Mouse (Mus musculus) cerebellum, adult 9-11 months (tissue): ENCODE measurements around the gene Ccdc77.
"Not testable (repeated sequence)": the region's sequence is repeated elsewhere in the genome, so short reads cannot be mapped to it uniquely, and the experiment has no call there.

Experiments
- DNase-seq: peaks from one replicate; pipeline ENCODE4 v3.0.0; 2022

Gene Ccdc77

DNA sequence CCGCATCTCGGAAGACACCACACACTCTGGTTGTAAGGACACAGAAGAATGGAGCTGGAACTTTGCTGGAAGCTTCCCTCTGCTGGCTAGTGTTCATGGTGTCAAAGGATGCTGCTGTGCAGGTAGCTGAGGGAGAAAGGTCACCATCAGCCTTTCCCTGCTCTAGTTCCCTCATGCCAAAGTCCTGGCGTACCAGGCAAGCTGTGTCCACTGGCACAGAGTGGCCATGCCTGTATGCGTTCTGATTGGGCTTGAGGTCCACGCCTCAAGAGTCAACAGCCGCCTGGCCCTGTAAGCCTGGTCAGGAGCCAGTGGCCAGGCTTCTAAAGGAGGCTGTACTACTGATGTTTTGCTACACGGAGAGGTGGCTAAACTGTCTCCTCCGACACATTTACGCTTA lies 54.8 kb downstream of the Ccdc77 start:
- DNase-seq: no peak

DNA sequence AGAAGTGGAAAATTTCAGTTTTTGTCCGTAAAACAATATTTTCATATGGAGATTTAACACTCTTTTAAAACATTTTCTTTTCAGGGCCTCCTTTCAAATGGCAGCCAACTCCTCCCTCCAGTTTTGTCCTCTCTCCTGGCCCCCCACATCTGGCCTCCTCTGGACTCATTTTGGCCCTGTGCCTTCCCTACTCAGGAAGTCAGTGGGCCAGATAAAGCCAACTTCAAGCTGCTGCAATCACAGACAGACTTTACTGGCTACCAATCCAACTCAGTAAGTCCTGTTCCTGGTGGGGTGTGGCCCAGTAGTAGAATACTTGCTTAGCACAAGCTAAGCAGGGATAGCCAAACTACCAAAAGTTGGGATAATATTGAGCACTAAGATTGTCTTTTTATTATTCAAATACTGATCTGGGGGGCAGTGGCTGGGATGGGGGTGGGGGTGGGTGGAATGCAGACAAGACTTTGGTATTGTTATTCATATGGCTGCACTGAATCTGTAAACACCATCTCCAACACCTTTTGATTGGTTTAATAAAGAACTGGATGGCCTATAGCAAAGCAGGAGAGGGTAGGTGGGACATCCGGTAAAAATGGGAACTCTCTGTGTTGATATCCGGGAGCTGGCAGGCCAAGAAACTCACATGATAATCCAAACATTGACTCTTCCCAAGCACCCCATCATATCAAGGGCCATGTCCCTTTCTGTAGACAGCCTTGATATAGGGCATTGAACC lies 57.1 kb downstream of the Ccdc77 start:
- DNase-seq: no peak

DNA sequence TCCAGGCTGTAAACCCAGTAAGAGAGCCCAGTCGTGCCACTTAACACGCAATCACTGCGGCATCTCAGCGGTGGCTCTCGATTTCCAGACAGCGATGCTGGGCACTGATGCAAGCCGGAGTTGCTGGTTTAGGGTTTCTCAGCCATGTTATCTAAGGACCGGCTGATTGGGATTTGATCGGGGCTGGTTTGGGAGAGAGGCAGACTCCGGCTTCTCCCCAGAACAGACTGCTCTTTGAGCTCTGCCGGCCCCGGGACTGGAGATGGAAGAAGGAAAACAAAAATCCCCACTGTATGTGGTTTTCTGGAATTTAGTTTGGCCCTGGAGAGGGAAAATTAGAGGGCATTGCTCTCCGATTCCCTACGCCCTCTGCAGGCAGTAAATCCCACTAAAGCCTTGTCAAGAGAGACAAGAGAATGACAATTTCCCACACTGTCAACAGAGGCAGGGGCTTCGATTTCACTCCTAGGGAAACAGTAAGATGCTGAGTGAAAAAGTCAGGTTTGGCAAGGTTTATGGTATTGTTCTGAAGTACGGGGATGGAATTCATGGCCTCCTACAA lies 61.3 kb downstream of the Ccdc77 start:
- DNase-seq: no peak

DNA sequence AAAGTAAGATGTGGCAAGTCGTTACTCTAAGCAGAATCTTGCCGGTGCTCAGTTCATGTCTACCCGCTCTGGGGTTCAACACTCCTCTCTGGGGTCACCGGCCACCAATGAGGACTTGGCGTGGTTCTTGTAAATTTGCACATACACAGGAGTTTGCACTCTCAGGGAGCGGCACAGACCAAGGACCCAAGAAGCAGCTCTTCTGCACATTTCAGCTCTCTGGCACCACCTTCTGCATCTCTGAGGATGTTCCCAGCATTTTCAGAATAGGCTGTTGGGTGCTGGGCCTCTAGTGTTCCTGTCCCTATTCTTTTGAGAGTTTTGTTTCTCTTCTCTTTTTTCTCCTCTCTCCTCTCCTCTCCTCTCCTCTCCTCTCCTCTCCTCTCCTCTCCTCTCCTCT lies 63.0 kb downstream of the Ccdc77 start:
- no peak for DNase-seq

DNA sequence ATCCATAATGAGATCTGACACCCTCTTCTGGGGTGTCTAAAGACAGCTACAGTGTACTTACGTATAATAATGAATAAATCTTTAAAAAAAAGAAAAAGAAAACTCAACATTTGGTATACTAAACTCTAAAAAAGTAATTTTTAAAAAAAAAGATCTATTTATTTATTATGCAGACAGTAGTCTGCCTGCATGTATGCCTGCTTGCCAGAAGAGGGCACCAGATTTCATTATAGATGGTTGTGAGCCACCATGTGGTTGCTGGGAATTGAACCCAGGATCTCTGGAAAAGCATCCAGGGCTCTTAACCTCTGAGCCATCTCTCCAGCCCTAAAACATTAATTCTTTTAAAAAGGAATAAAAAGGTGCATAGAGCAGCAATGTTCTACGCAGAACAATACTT lies 67.6 kb downstream of the Ccdc77 start:
- not testable (repeated sequence) for DNase-seq

DNA sequence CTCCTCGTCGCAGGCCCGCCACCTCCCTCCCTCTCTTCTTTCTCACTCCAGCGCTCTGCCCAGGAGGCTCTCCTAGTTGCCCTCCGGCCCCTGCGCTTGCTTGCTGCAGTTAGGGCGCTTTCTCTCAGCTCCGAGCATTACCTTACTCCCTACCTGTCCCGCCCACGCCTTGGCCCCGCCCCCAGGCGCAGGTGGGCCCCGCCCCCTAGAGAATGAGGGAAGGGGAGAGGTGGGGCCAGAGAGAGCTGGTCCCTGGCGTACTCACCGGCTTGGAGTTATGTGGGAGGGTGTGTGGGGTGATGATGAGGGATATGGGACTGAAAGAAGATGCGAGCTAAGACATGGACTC lies 69.4 kb downstream of the Ccdc77 start:
- no peak for DNase-seq

DNA sequence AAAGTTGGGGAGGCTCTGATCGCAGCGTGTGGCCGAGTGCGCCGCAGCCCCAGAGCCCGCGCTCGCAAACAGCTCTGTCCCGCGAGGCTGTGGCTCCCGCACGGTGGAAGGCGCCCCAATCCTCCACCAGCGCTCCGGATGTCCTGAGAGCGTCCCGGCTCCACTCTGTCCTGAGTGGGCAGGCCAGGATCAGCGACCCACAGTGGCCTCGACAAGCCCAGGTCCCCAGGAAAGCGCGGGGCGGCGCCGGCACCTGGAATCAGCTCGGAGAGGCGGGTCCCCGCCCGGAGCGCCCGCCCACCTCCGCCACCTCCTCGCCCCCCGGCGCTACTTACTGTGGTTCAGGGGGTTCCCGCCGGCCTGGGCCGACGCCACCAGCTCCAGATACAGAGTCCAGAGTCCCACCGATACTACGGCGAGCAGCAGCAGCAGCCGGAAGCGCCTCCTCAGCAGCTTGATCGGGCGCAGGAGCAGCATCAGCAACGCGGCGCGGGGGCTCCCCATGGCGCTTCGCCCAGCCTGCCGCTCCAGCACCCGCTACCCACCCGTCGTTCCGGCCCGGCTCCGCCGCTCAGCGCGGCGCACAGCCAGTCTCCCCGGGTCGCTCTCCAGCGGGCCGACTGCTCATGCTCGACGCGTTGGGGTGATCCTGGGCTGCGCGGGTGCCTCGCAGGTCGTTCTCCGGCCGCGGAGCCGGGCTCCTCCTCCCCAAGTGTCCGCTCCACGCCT lies 70.0 kb downstream of the Ccdc77 start, which contains the start of the genes D330020A13Rik and B4galnt3:
D330020A13Rik (plus strand) TSS at position 309 of the 729 bp plus-strand sequence.
B4galnt3 (minus strand) TSS at position 504 of the 729 bp plus-strand sequence.
- DNase-seq: peak; percentile 7

DNA sequence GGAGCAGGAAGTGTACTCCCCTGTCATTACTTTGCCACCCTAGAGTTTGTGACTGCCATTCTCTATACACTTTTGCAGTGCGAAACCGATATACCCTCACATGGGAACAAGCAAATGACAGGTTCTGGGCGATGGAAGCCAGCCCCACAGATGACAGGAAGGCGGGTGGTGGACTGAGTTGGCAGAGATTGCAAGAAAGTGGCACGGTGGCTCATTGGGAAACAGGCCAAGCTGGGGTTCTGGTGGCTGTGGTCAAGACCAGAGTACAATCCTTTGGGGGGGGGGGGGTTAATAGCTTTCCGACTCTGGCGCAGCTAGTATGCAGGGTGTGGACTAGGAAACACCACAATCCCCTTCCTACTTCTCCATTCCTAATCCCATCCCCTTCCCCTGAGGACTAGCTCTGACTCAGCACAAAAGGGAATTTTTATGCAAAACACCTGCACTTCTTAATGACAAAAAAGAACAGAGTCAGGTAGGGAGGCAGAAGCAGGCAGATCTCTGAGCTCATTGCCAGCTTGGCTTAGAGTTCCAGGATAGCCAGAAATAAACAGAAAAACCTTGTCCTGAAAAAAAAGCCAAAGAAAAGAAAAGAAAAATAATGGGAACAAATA lies 72.7 kb downstream of the Ccdc77 start:
- DNase-seq: no peak

DNA sequence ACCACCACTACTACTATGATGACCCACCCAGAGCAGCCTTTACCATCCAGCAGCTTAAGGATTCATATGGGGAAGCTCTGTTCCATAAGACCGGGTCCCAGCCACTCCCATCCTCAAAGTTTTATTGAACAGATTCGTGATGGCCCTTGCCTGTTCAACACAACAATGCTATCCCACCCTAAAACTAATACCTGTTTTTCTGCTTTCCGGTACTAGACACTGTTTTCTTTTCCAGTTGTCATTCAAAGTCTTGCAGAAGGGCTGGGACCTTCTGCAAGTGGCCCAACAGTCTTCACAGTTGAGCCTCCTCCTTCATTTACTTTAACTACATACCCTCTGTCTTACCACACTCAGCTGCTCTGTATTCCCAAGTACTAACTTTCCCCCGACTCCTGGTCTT lies 74.7 kb downstream of the Ccdc77 start:
- DNase-seq: no peak

DNA sequence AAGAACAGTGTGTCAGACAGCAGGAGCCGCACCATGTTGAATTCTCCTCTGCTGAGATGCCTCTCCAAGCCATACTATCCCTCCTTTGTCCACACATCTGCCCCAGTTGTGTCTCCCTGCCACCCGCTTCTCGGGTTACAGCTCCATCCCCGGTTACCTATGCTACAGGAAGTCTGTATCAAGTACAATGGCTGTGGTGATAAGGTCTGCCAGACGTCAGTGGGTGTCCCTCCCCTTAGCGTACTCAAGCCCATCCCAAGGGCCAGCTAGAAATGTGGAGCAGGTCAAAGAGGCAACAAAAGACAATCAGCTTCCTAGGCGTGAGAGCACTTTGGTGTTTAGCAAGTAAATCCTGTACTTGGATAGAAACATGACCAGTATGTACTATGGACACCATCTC lies 75.6 kb downstream of the Ccdc77 start:
- DNase-seq: no peak

DNA sequence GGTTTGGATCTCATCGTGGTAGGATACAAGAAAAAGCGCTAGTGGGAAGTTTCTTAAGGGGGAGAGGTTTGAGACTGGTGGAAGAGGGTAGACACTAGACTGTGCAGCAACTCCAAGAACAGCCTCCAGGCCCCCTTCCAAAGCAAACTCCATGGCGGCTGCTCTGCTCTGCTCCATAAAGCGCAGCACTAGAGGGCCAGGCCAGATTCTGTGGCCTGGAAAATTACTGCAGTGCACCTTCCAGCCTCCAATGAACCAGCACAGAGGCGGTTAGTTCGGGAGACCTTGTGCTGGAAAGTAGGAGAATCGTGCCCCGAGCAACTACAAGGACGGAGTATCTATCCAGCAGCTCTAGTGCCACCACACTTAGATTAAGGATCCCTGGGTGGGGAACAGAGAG lies 76.9 kb downstream of the Ccdc77 start:
- DNase-seq: no peak

DNA sequence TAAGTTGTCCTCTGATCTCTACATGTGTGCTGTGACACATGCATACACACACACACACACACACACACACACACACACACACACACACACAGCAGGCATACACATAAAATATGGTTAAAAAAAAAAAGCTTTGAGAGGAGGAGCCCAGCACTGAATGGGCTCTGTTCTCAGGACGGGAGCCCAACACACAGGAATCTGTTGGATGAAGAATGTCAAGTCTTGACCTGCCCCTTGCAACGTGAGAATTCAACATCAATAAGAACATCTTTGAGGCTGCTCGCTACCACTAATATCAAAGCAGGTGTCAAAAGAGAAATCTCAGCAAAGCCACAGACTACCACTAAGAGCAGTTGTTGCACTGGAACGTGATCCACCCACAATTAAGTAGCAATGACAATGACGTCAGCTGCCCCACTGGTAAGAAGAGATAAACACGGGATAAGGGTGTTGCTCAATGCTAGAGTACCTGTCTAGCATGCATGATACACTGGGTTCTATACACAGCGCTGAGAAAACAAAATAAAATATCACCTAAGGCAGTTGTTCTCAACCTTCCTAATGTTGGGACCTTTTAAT lies 87.2 kb downstream of the Ccdc77 start:
- DNase-seq: no peak

DNA sequence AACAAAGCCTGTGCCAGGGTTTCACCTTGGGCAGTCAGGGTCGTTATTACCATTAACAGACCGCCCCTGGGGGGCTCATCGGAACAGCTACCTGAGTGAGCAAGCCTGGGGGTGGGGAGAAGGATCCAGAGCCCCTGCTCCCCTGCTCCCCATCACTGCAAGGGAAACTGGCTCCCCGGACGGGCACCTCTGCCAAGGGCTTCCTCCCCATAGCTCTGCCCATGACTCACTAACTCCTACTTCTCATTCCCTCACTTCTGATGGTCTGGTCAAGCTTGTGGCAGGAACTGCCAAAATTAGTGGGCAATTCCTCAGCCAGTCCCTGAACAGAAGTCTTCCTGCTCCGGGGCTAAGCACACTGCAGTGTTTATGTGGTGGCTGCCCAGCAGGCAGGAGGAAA lies 88.9 kb downstream of the Ccdc77 start:
- DNase-seq: no peak

DNA sequence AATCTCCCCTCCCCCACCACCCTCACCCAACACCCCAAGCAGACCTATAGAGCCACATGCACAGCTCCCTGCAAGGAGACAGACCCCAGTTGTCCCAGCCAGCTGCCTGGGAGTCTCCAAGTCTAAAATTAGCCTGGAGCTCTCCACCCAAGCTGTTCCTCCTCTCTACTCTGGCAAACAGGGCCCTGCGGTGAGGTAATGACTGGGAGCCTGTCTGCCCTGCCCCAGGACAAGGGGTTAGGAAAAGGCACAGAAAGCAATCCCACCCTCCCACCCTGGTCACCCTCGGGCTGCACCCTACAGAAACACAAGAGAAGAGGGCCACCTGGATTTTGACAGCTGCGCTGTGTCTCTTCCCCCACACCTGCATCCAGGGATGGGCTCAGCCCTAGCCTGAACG lies 89.3 kb downstream of the Ccdc77 start:
- no peak for DNase-seq
